Mouse (Mus musculus): Measurements from ENCODE around the gene Ogdh. TPM values are rescaled to one million over a fixed set of nuclear protein-coding genes. Genes with fewer than 3 reads are reported as not detected.

Ogdh gene
- polyA plus RNA-seq, 1 experiment from 2014 or later = 316 TPM

GRCm38 (mm10) chr11:6390376-6391053 is 99.1 kb downstream of the Ogdh start:
- peaks cover 7% of the 10 kb centered on the region for H3K4me1 ChIP-seq (ENCODE audit: control insufficient read depth, insufficient read depth, low read length)
- H3K36me3 ChIP-seq (ENCODE audit: control insufficient read depth, insufficient read depth) = peaks cover 8% of the 10 kb centered on the region; the same call in 1 of the 2 replicates
- WGBS = 84% methylated on average over 8 of the region's 8 CpGs
- H3K27me3 ChIP-seq (ENCODE audit: control insufficient read depth, insufficient read depth, low read length) = no peaks in the 10 kb centered on the region
- peak overlapping the region; percentile 94 for H3K4me2 ChIP-seq (ENCODE audit: low read depth, low read length)
- ATAC-seq (replicated peaks; ENCODE audit: extremely low read depth, insufficient read depth, low FRiP score) = no peak
- H3K4me3 ChIP-seq (ENCODE audit: low read length) = peak overlapping the region; percentile 94
- H3K9ac ChIP-seq (ENCODE audit: low read length) = peak overlapping the region; percentile 94; the same call in 1 of the 2 replicates
- no peaks in the 10 kb centered on the region for H3K9me3 ChIP-seq (replicated peaks; ENCODE audit: control insufficient read depth, low read length)
- H3K27ac ChIP-seq (ENCODE audit: low read length) = no peak overlapping the region

GRCm38 (mm10) chr11:6391516-6392276 is 100.3 kb downstream of the Ogdh start:
- Histone ChIP-seq H3K4me1 (ENCODE audit: control insufficient read depth, insufficient read depth, low read length) (peaks cover 7% of the 10 kb centered on the region), H3K4me3 (ENCODE audit: low read length) (no peak overlapping the region), H3K27ac (ENCODE audit: low read length) (no peak overlapping the region), H3K9ac (ENCODE audit: low read length) (no peak overlapping the region), H3K9me3 (replicated peaks; ENCODE audit: control insufficient read depth, low read length) (no peaks in the 10 kb centered on the region), H3K36me3 (ENCODE audit: control insufficient read depth, insufficient read depth) (peaks cover 19% of the 10 kb centered on the region; the same call in 1 of the 2 replicates), H3K4me2 (ENCODE audit: low read depth, low read length) (no peak overlapping the region), H3K27me3 (ENCODE audit: control insufficient read depth, insufficient read depth, low read length) (no peaks in the 10 kb centered on the region)
- no peak for ATAC-seq (replicated peaks; ENCODE audit: extremely low read depth, insufficient read depth, low FRiP score)
- 81% methylated on average over 8 of the region's 8 CpGs for WGBS

GRCm38 (mm10) chr11:6392857-6393256 is 101.4 kb downstream of the Ogdh start:
- Histone ChIP-seq H3K27ac (ENCODE audit: low read length) (no peak overlapping the region), H3K27me3 (ENCODE audit: control insufficient read depth, insufficient read depth, low read length) (no peaks in the 10 kb centered on the region), H3K9me3 (replicated peaks; ENCODE audit: control insufficient read depth, low read length) (no peaks in the 10 kb centered on the region), H3K4me2 (ENCODE audit: low read depth, low read length) (no peak overlapping the region), H3K9ac (ENCODE audit: low read length) (no peak overlapping the region), H3K4me3 (ENCODE audit: low read length) (no peak overlapping the region), H3K36me3 (ENCODE audit: control insufficient read depth, insufficient read depth) (peaks cover 29% of the 10 kb centered on the region), H3K4me1 (ENCODE audit: control insufficient read depth, insufficient read depth, low read length) (peaks cover 7% of the 10 kb centered on the region)
- ATAC-seq (replicated peaks; ENCODE audit: extremely low read depth, insufficient read depth, low FRiP score) = no peak
- 73% methylated on average over 6 of the region's 6 CpGs for WGBS

- 67% methylated on average over 1 of the region's 1 CpGs for WGBS
- no peak overlapping the region for H3K27ac ChIP-seq (ENCODE audit: low read length)
- H3K4me3 ChIP-seq (ENCODE audit: low read length) = no peak overlapping the region
- 0 out of 2 replicates have a peak overlapping the region, but pooled peaks have one; percentile 20 for H3K9ac ChIP-seq (ENCODE audit: low read length)
- peaks cover 7% of the 10 kb centered on the region for H3K4me1 ChIP-seq (ENCODE audit: control insufficient read depth, insufficient read depth, low read length)
- no peak for ATAC-seq (replicated peaks; ENCODE audit: extremely low read depth, insufficient read depth, low FRiP score)
- no peak overlapping the region for H3K4me2 ChIP-seq (ENCODE audit: low read depth, low read length)
- no peaks in the 10 kb centered on the region for H3K27me3 ChIP-seq (ENCODE audit: control insufficient read depth, insufficient read depth, low read length)
- no peaks in the 10 kb centered on the region for H3K9me3 ChIP-seq (replicated peaks; ENCODE audit: control insufficient read depth, low read length)
- H3K36me3 ChIP-seq (ENCODE audit: control insufficient read depth, insufficient read depth) = peaks cover 36% of the 10 kb centered on the region
These were observed 102.4 kb downstream of the Ogdh start for GRCm38 (mm10) chr11:6393866-6394265.

GRCm38 (mm10) chr11:6395565-6395964 is 104.1 kb downstream of the Ogdh start:
- peaks cover 3% of the 10 kb centered on the region for H3K4me1 ChIP-seq (ENCODE audit: control insufficient read depth, insufficient read depth, low read length)
- no peak for ATAC-seq (replicated peaks; ENCODE audit: extremely low read depth, insufficient read depth, low FRiP score)
- peaks cover 51% of the 10 kb centered on the region for H3K36me3 ChIP-seq (ENCODE audit: control insufficient read depth, insufficient read depth)
- no peaks in the 10 kb centered on the region for H3K9me3 ChIP-seq (replicated peaks; ENCODE audit: control insufficient read depth, low read length)
- H3K27me3 ChIP-seq (ENCODE audit: control insufficient read depth, insufficient read depth, low read length) = no peaks in the 10 kb centered on the region
- no peak overlapping the region for H3K27ac ChIP-seq (ENCODE audit: low read length)
- H3K4me3 ChIP-seq (ENCODE audit: low read length) = no peak overlapping the region
- no peak overlapping the region for H3K4me2 ChIP-seq (ENCODE audit: low read depth, low read length)
- WGBS = 86% methylated on average over 5 of the region's 5 CpGs
- H3K9ac ChIP-seq (ENCODE audit: low read length) = no peak overlapping the region

GRCm38 (mm10) chr11:6398141-6398540 is 106.7 kb downstream of the Ogdh start:
- WGBS = 92% methylated on average over 10 of the region's 10 CpGs
- peaks cover 74% of the 10 kb centered on the region for H3K36me3 ChIP-seq (ENCODE audit: control insufficient read depth, insufficient read depth)
- no peak for ATAC-seq (replicated peaks; ENCODE audit: extremely low read depth, insufficient read depth, low FRiP score)
- no peak overlapping the region for H3K9ac ChIP-seq (ENCODE audit: low read length)
- H3K27me3 ChIP-seq (ENCODE audit: control insufficient read depth, insufficient read depth, low read length) = no peaks in the 10 kb centered on the region
- H3K27ac ChIP-seq (ENCODE audit: low read length) = no peak overlapping the region
- H3K9me3 ChIP-seq (replicated peaks; ENCODE audit: control insufficient read depth, low read length) = no peaks in the 10 kb centered on the region
- no peaks in the 10 kb centered on the region for H3K4me1 ChIP-seq (ENCODE audit: control insufficient read depth, insufficient read depth, low read length)
- no peak overlapping the region for H3K4me3 ChIP-seq (ENCODE audit: low read length)
- H3K4me2 ChIP-seq (ENCODE audit: low read depth, low read length) = no peak overlapping the region

- Histone ChIP-seq H3K4me3 (ENCODE audit: low read length) (no peak overlapping the region), H3K4me1 (ENCODE audit: control insufficient read depth, insufficient read depth, low read length) (peaks cover 36% of the 10 kb centered on the region), H3K9me3 (replicated peaks; ENCODE audit: control insufficient read depth, low read length) (no peaks in the 10 kb centered on the region), H3K36me3 (ENCODE audit: control insufficient read depth, insufficient read depth) (peaks cover 60% of the 10 kb centered on the region), H3K4me2 (ENCODE audit: low read depth, low read length) (no peak overlapping the region), H3K27ac (ENCODE audit: low read length) (no peak overlapping the region), H3K9ac (ENCODE audit: low read length) (no peak overlapping the region), H3K27me3 (ENCODE audit: control insufficient read depth, insufficient read depth, low read length) (no peaks in the 10 kb centered on the region)
- WGBS = 85% methylated on average over 19 of the region's 19 CpGs
- ATAC-seq (replicated peaks; ENCODE audit: extremely low read depth, insufficient read depth, low FRiP score) = no peak
These were observed 111.4 kb downstream of the Ogdh start for GRCm38 (mm10) chr11:6402515-6403510.

- H3K9ac ChIP-seq (ENCODE audit: low read length) = peak overlapping the region; percentile 24; the same call in 1 of the 2 replicates
- peak overlapping the region; percentile 83 for H3K27ac ChIP-seq (ENCODE audit: low read length)
- H3K4me2 ChIP-seq (ENCODE audit: low read depth, low read length) = no peak overlapping the region
- H3K36me3 ChIP-seq (ENCODE audit: control insufficient read depth, insufficient read depth) = peaks cover 52% of the 10 kb centered on the region
- no peak for ATAC-seq (replicated peaks; ENCODE audit: extremely low read depth, insufficient read depth, low FRiP score)
- WGBS = 91% methylated on average over 5 of the region's 5 CpGs
- peaks cover 36% of the 10 kb centered on the region for H3K4me1 ChIP-seq (ENCODE audit: control insufficient read depth, insufficient read depth, low read length)
- H3K27me3 ChIP-seq (ENCODE audit: control insufficient read depth, insufficient read depth, low read length) = no peaks in the 10 kb centered on the region
- H3K4me3 ChIP-seq (ENCODE audit: low read length) = no peak overlapping the region
- H3K9me3 ChIP-seq (replicated peaks; ENCODE audit: control insufficient read depth, low read length) = no peaks in the 10 kb centered on the region
These were observed 112.5 kb downstream of the Ogdh start for GRCm38 (mm10) chr11:6403830-6404405.
